8 mouse cellular contexts compared by ENCODE assay signal in the genomic region with DNA sequence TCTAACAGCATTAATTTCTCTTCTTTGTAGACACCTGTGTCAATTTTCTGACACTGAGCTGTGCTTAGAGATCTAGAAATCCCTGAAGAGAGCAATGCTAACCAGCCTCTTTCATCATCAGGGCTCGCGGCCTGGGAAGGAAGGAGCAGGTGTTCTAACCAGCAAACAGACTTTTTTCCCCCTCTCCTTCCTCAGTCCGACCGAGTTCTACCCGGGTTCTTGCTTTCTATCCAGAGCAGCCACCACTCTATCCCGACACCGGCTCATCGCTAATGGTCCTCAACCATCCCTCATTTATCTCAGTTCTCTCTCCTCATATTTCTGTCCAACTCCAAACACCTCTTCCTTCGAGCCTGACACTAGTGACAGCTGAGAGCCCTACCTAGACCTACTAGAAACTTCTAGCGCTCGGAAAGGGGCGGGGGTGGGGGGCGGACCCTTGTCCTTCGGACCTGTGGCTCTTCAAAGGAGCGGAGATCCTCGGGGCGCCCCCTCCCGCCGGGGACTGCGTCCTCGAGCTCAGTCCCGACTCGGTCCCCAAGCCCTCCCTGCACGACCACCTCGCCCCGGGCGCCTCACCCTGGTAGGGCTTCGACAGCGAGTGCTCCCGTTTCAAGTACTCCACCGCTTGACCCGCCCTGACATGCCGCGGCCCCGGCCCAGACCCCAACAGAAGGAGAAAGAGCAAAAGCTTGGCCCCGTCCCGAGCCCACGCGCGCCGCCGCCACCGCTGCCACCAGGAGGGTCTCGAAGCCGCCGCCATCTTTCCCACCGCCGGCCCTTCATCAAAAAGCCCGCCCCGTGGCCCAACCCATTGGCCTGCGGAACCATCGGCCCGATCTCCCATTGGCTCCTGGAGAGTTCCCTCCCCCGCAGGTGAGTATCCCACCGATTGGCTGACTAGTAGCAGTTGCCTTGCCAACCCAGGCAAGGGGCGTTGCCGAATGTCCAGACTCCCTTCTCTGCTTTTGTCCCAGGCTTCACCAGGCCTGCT. TPM values are rescaled to one million over a fixed set of nuclear protein-coding genes. Genes with fewer than 3 reads are reported as not detected.
DNase-seq lines count a peak whose midpoint lies in the region; ATAC-seq and TF ChIP-seq lines count a peak whose summit lies in the region.

A gene (minus strand): TSS at position 801 of the 994 bp plus-strand sequence.

- under 1% methylated on average over 57 of the region's 57 CpGs for WGBS in embryonic facial prominence, embryonic 13.5 days
- WGBS in kidney, adult 2 months: under 1% methylated on average over 56 of the region's 57 CpGs
- 1% methylated on average over 57 of the region's 57 CpGs for WGBS in limb, embryonic 12.5 days
- WGBS in midbrain, embryonic 15.5 days: under 1% methylated on average over 57 of the region's 57 CpGs
- WGBS in spleen, adult 2 months: under 1% methylated on average over 57 of the region's 57 CpGs

- H3K4me3 ChIP-seq in embryonic facial prominence, embryonic 13.5 days: peak within 1 kb of the TSS; percentile 77
- peak within 1 kb of the TSS; percentile 92 for H3K4me3 ChIP-seq in kidney, adult 2 months (ENCODE audit: insufficient read depth, low read depth, low read length)
- H3K4me3 ChIP-seq in limb, embryonic 12.5 days (replicated peaks): peak within 1 kb of the TSS; percentile 77
- H3K4me3 ChIP-seq in midbrain, embryonic 15.5 days: peak within 1 kb of the TSS; percentile 87
- peak within 1 kb of the TSS; percentile 89 for H3K4me3 ChIP-seq in spleen, adult 2 months (ENCODE audit: extremely low read depth, insufficient read depth, insufficient read length)

- H3K27ac ChIP-seq in embryonic facial prominence, embryonic 13.5 days: peak within 1 kb of the TSS; percentile 66
- H3K27ac ChIP-seq in kidney, adult 2 months (ENCODE audit: insufficient read depth, low read depth, low read length): peak within 1 kb of the TSS; percentile 37; the same call in 1 of the 2 replicates
- H3K27ac ChIP-seq in limb, embryonic 12.5 days: peak within 1 kb of the TSS; percentile 85
- peak within 1 kb of the TSS; percentile 87 for H3K27ac ChIP-seq in midbrain, embryonic 15.5 days
- H3K27ac ChIP-seq in spleen, adult 2 months (ENCODE audit: insufficient read depth, low read length): peak within 1 kb of the TSS; percentile 49; the same call in 1 of the 2 replicates

- peaks cover 16% of the 10 kb centered on the region for H3K36me3 ChIP-seq in embryonic facial prominence, embryonic 13.5 days
- H3K36me3 ChIP-seq in kidney, adult 2 months (ENCODE audit: control insufficient read depth, insufficient read depth, low read length): no peaks in the 10 kb centered on the region
- peaks cover 30% of the 10 kb centered on the region for H3K36me3 ChIP-seq in limb, embryonic 12.5 days
- H3K36me3 ChIP-seq in midbrain, embryonic 15.5 days (replicated peaks): 0 out of 2 replicates have a peak, but pooled peaks cover under 1% of the 10 kb centered on the region
- H3K36me3 ChIP-seq in spleen, adult 2 months (ENCODE audit: control insufficient read depth, insufficient read depth, low read length): 0 out of 2 replicates have a peak, but pooled peaks cover 1% of the 10 kb centered on the region

- peak; percentile 98 for ATAC-seq in embryonic facial prominence, embryonic 13.5 days (ENCODE audit: insufficient number of reproducible peaks, insufficient read depth, low FRiP score, low TSS enrichment, low read depth)
- peak; percentile 98 for ATAC-seq in limb, embryonic 12.5 days (ENCODE audit: insufficient number of reproducible peaks, insufficient read depth, low FRiP score, low TSS enrichment, low read depth)
- ATAC-seq in midbrain, embryonic 15.5 days (replicated peaks): peak; percentile 100

- peak within 1 kb of the TSS; percentile 79 for H3K4me2 ChIP-seq in embryonic facial prominence, embryonic 13.5 days
- H3K4me2 ChIP-seq in limb, embryonic 12.5 days: peak within 1 kb of the TSS; percentile 82
- H3K4me2 ChIP-seq in midbrain, embryonic 15.5 days: peak within 1 kb of the TSS; percentile 63

- peaks cover 8% of the 10 kb centered on the region for H3K4me1 ChIP-seq in embryonic facial prominence, embryonic 13.5 days
- peaks cover 5% of the 10 kb centered on the region; the same call in 1 of the 2 replicates for H3K4me1 ChIP-seq in kidney, adult 2 months (ENCODE audit: control insufficient read depth, insufficient read depth, low read length)
- H3K4me1 ChIP-seq in limb, embryonic 12.5 days (replicated peaks): peaks cover 10% of the 10 kb centered on the region; the same call in 1 of the 2 replicates
- peaks cover 13% of the 10 kb centered on the region for H3K4me1 ChIP-seq in midbrain, embryonic 15.5 days
- H3K4me1 ChIP-seq in spleen, adult 2 months (ENCODE audit: control insufficient read depth, insufficient read depth, insufficient read length): peaks cover 7% of the 10 kb centered on the region

- H3K9ac ChIP-seq in embryonic facial prominence, embryonic 13.5 days: peak within 1 kb of the TSS; percentile 77
- peak within 1 kb of the TSS; percentile 74 for H3K9ac ChIP-seq in limb, embryonic 12.5 days (replicated peaks)
- H3K9ac ChIP-seq in midbrain, embryonic 15.5 days: peak within 1 kb of the TSS; percentile 72

- peaks cover 3% of the 10 kb centered on the region; the same call in 1 of the 2 replicates for H3K9me3 ChIP-seq in embryonic facial prominence, embryonic 13.5 days
- no peaks in the 10 kb centered on the region for H3K9me3 ChIP-seq in limb, embryonic 12.5 days
- H3K9me3 ChIP-seq in midbrain, embryonic 15.5 days: no peaks in the 10 kb centered on the region

- no peaks in the 10 kb centered on the region for H3K27me3 ChIP-seq in embryonic facial prominence, embryonic 13.5 days
- H3K27me3 ChIP-seq in kidney, adult 2 months (replicated peaks; ENCODE audit: control insufficient read depth, insufficient read depth, low read length): no peaks in the 10 kb centered on the region
- no peaks in the 10 kb centered on the region for H3K27me3 ChIP-seq in limb, embryonic 12.5 days
- H3K27me3 ChIP-seq in midbrain, embryonic 15.5 days (replicated peaks): no peaks in the 10 kb centered on the region
- no peaks in the 10 kb centered on the region for H3K27me3 ChIP-seq in spleen, adult 2 months (ENCODE audit: control insufficient read depth, insufficient read depth, low read length)

- peak; percentile 90 for DNase-seq in 3134 (ENCODE audit: extremely low read depth, insufficient read length, low spot score)
- peak; percentile 97 to 99 for DNase-seq in adrenal gland, postnatal 36 days
- DNase-seq in heart, adult 18-20 months: peak; percentile 96 to 97
- DNase-seq in kidney, adult 2 months: peak; percentile 99
- DNase-seq in spleen, adult 2 months (ENCODE audit: low read depth in 1 of 2, low spot score in 2 of 2): peak; percentile 85 to 97

- TF ChIP-seq CTCF in kidney, adult 2 months (conservative IDR thresholded peaks at IDR 0.05; ENCODE audit: insufficient read depth, insufficient read length, low read depth, low read length): no peak
- no peak for TF ChIP-seq CTCF in spleen, adult 2 months (IDR thresholded peaks at IDR 0.05; ENCODE audit: extremely low read depth, insufficient read depth, insufficient read length, insufficient replicate concordance)

- TF ChIP-seq POLR2A in kidney, adult 2 months (IDR thresholded peaks at IDR 0.05; ENCODE audit: low read depth, low read length): no peak
- no peak for TF ChIP-seq POLR2A in spleen, adult 2 months (IDR thresholded peaks at IDR 0.05; ENCODE audit: low read depth, low read length)

RNA-seq across cellular contexts. Expression of the gene that starts here (rescaled TPM):
- total RNA-seq in adrenal gland, postnatal 36 days (2021): 10 to 100 TPM; 36.4 to 52.2 TPM
- polyA plus RNA-seq in embryonic facial prominence, embryonic 13.5 days (2015; fragmentation: Nextera tagmentation; extraction: Ambion mirVana): 53.4 TPM in 2 replicates
- 10 to 100 TPM; 26.8 to 29.5 TPM for total RNA-seq in heart, adult 18-20 months (2021)
- 26.0 and 28.7 TPM in 2 replicates for polyA plus RNA-seq in kidney, adult 2 months (2012; rRNA removed)
- polyA plus RNA-seq in limb, embryonic 12.5 days (2016; fragmentation: Nextera tagmentation; extraction: Ambion mirVana): 63.9 and 65.1 TPM in 2 replicates
- polyA plus RNA-seq in midbrain, embryonic 15.5 days (2015; fragmentation: Nextera tagmentation; extraction: Ambion mirVana): 67.3 and 74.5 TPM in 2 replicates
- 8.9 and 11.6 TPM in 2 replicates for polyA plus RNA-seq in spleen, adult 2 months (2012; rRNA removed)

Comparison
In these comparisons a context has a peak if more than half of its experiments do, and no peak if none do; other contexts are left out.
1. Peak in every context shown above with its lines: DNase-seq, ATAC-seq, H3K4me3 ChIP-seq and H3K27ac ChIP-seq.
2. H3K27ac ChIP-seq: peak in every context shown above with its lines; median percentile 87 in midbrain, embryonic 15.5 days; 85 in limb, embryonic 12.5 days; 66 in embryonic facial prominence, embryonic 13.5 days; 49 in spleen, adult 2 months; 37 in kidney, adult 2 months.